Mouse (Mus musculus): ENCODE measurements around the gene Kif26b. TPM values are rescaled to one million over a fixed set of nuclear protein-coding genes. Genes with fewer than 3 reads are reported as not detected.
A peak's percentile ranks its signal among the peaks of the same experiment; 100 is the strongest.

Gene Kif26b
- polyA plus RNA-seq, 1 experiment = 15.6 TPM

- Histone ChIP-seq H3K4me3 (replicated peaks; ENCODE audit: insufficient read depth, low read depth, low read length) (no peak overlapping the region), H3K27ac (ENCODE audit: insufficient read depth, low read length) (no peak overlapping the region), H3K27me3 (ENCODE audit: control insufficient read depth, insufficient read depth, low read length) (no peaks in the 10 kb centered on the region), H3K4me1 (ENCODE audit: control insufficient read depth, insufficient read depth, low read length) (peaks cover 5% of the 10 kb centered on the region)
- DNase-seq = peak in 1 of 2 experiments; percentile 44
- WGBS = 18% methylated on average over 2 of the region's 2 CpGs
- no peak for TF ChIP-seq CTCF (IDR thresholded peaks at IDR 0.05; ENCODE audit: borderline replicate concordance, insufficient read depth, low read depth, low read length)
- TF ChIP-seq POLR2A (IDR thresholded peaks at IDR 0.05; ENCODE audit: borderline replicate concordance, insufficient read depth, low read length) = no peak
Measured at GRCm38 (mm10) chr1:178575706-178576105, 46.8 kb downstream of the Kif26b start.

GRCm38 (mm10) chr1:178576926-178577325 is 48.0 kb downstream of the Kif26b start:
- Histone ChIP-seq H3K4me1 (ENCODE audit: control insufficient read depth, insufficient read depth, low read length) (peaks cover 5% of the 10 kb centered on the region), H3K27me3 (ENCODE audit: control insufficient read depth, insufficient read depth, low read length) (no peaks in the 10 kb centered on the region), H3K4me3 (replicated peaks; ENCODE audit: insufficient read depth, low read depth, low read length) (no peak overlapping the region), H3K27ac (ENCODE audit: insufficient read depth, low read length) (no peak overlapping the region)
- 63% methylated on average over 3 of the region's 3 CpGs for WGBS
- TF ChIP-seq CTCF (IDR thresholded peaks at IDR 0.05; ENCODE audit: borderline replicate concordance, insufficient read depth, low read depth, low read length) = no peak
- TF ChIP-seq POLR2A (IDR thresholded peaks at IDR 0.05; ENCODE audit: borderline replicate concordance, insufficient read depth, low read length) = no peak
- DNase-seq = no peak

- WGBS = 74% methylated on average over 5 of the region's 5 CpGs
- H3K4me3 ChIP-seq (replicated peaks; ENCODE audit: insufficient read depth, low read depth, low read length) = no peak overlapping the region
- TF ChIP-seq POLR2A (IDR thresholded peaks at IDR 0.05; ENCODE audit: borderline replicate concordance, insufficient read depth, low read length) = no peak
- DNase-seq = no peak
- peaks cover 27% of the 10 kb centered on the region for H3K4me1 ChIP-seq (ENCODE audit: control insufficient read depth, insufficient read depth, low read length)
- no peak overlapping the region for H3K27ac ChIP-seq (ENCODE audit: insufficient read depth, low read length)
- no peaks in the 10 kb centered on the region for H3K27me3 ChIP-seq (ENCODE audit: control insufficient read depth, insufficient read depth, low read length)
Measured at GRCm38 (mm10) chr1:178585366-178586020, 56.6 kb downstream of the Kif26b start.

GRCm38 (mm10) chr1:178590229-178591171 is 61.6 kb downstream of the Kif26b start:
- no peaks in the 10 kb centered on the region for H3K27me3 ChIP-seq (ENCODE audit: control insufficient read depth, insufficient read depth, low read length)
- 77% methylated on average over 13 of the region's 13 CpGs for WGBS
- TF ChIP-seq POLR2A (IDR thresholded peaks at IDR 0.05; ENCODE audit: borderline replicate concordance, insufficient read depth, low read length) = no peak
- TF ChIP-seq CTCF (IDR thresholded peaks at IDR 0.05; ENCODE audit: borderline replicate concordance, insufficient read depth, low read depth, low read length) = no peak
- peaks cover 17% of the 10 kb centered on the region for H3K4me1 ChIP-seq (ENCODE audit: control insufficient read depth, insufficient read depth, low read length)
- DNase-seq = no peak
- no peak overlapping the region for H3K27ac ChIP-seq (ENCODE audit: insufficient read depth, low read length)
- H3K4me3 ChIP-seq (replicated peaks; ENCODE audit: insufficient read depth, low read depth, low read length) = no peak overlapping the region

- H3K27me3 ChIP-seq (ENCODE audit: control insufficient read depth, insufficient read depth, low read length) = no peaks in the 10 kb centered on the region
- no peak for DNase-seq
- no peak overlapping the region for H3K27ac ChIP-seq (ENCODE audit: insufficient read depth, low read length)
- WGBS = 97% methylated on average over 3 of the region's 3 CpGs
- peaks cover 15% of the 10 kb centered on the region for H3K4me1 ChIP-seq (ENCODE audit: control insufficient read depth, insufficient read depth, low read length)
- TF ChIP-seq POLR2A (IDR thresholded peaks at IDR 0.05; ENCODE audit: borderline replicate concordance, insufficient read depth, low read length) = no peak
- TF ChIP-seq CTCF (IDR thresholded peaks at IDR 0.05; ENCODE audit: borderline replicate concordance, insufficient read depth, low read depth, low read length) = no peak
- no peak overlapping the region for H3K4me3 ChIP-seq (replicated peaks; ENCODE audit: insufficient read depth, low read depth, low read length)
Measured at GRCm38 (mm10) chr1:178597113-178597512, 68.2 kb downstream of the Kif26b start.

GRCm38 (mm10) chr1:178597757-178598156 is 68.8 kb downstream of the Kif26b start:
- H3K4me1 ChIP-seq (ENCODE audit: control insufficient read depth, insufficient read depth, low read length) = peaks cover 15% of the 10 kb centered on the region
- WGBS = 84% methylated on average over 6 of the region's 6 CpGs
- no peak for TF ChIP-seq POLR2A (IDR thresholded peaks at IDR 0.05; ENCODE audit: borderline replicate concordance, insufficient read depth, low read length)
- no peak for TF ChIP-seq CTCF (IDR thresholded peaks at IDR 0.05; ENCODE audit: borderline replicate concordance, insufficient read depth, low read depth, low read length)
- H3K27me3 ChIP-seq (ENCODE audit: control insufficient read depth, insufficient read depth, low read length) = no peaks in the 10 kb centered on the region
- H3K27ac ChIP-seq (ENCODE audit: insufficient read depth, low read length) = no peak overlapping the region
- no peak overlapping the region for H3K4me3 ChIP-seq (replicated peaks; ENCODE audit: insufficient read depth, low read depth, low read length)
- no peak for DNase-seq

GRCm38 (mm10) chr1:178600851-178601569 is 72.1 kb downstream of the Kif26b start:
- TF ChIP-seq POLR2A (IDR thresholded peaks at IDR 0.05; ENCODE audit: borderline replicate concordance, insufficient read depth, low read length) = no peak
- no peak for TF ChIP-seq CTCF (IDR thresholded peaks at IDR 0.05; ENCODE audit: borderline replicate concordance, insufficient read depth, low read depth, low read length)
- Histone ChIP-seq H3K27me3 (ENCODE audit: control insufficient read depth, insufficient read depth, low read length) (no peaks in the 10 kb centered on the region), H3K27ac (ENCODE audit: insufficient read depth, low read length) (no peak overlapping the region), H3K4me3 (replicated peaks; ENCODE audit: insufficient read depth, low read depth, low read length) (no peak overlapping the region), H3K4me1 (ENCODE audit: control insufficient read depth, insufficient read depth, low read length) (peaks cover 15% of the 10 kb centered on the region)
- 38% methylated on average over 15 of the region's 15 CpGs for WGBS
- peak; percentile 65 to 69 for DNase-seq

Data from cerebellum, adult 2 months (tissue).